Mouse (Mus musculus) olfactory bulb, adult 2 months (tissue): ENCODE measurements around the gene Lime1.

ENCODE experiments used
- CTCF ChIP-seq: fragments of 200-500 bp; IDR thresholded peaks from 2 replicates; pipeline ENCODE4 v1.5.1; 2012; ENCODE audit warnings: low read depth, mild to moderate bottlenecking, low read length, moderate library complexity; ENCODE audit not compliant: insufficient read depth
- POLR2A ChIP-seq: fragments of 200-500 bp; IDR thresholded peaks from 2 replicates; pipeline ENCODE4 v1.6.1; 2012; ENCODE audit warnings: mild to moderate bottlenecking, low read depth, low read length, moderate library complexity; ENCODE audit not compliant: insufficient read depth

DNA sequence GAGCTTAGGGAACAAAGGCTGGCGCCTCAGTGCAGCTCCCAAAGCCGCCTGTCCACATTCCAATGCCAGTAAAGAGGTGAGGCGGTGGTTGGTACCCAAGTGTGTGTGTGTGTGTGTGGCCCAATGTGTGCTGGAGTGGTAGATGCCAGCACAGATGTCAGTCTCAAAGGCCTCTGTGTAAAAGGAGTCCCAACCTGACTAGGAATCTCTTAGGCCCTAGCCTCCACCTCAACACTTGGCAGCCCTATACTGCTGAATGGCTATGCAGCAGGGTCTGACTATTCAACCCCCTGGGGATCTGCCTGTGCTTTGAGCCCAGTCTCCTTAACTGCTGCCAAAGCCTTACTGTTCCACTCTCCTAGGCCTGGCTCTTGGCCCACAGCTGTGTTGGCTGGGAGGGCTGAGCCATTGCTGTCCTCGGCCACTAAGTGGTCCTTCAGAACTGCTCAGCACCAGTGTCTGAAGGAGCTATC is 5.1 kb downstream of the Lime1 start:
- TF ChIP-seq POLR2A (no peak), CTCF (no peak)
